Mouse (Mus musculus): ENCODE data around the gene 1700122O11Rik. TPM values are rescaled to one million over a fixed set of nuclear protein-coding genes. Genes with fewer than 3 reads are reported as not detected.

The 1700122O11Rik gene
- polyA plus RNA-seq, 1 experiment from 2014 or later, result not detected

GRCm38 (mm10) chr17:48031521-48032430, 6.3 kb downstream of the 1700122O11Rik start:
- no peaks in the 10 kb centered on the region; the same call in 1 of the 2 replicates for H3K4me1 ChIP-seq (ENCODE audit: control insufficient read depth, low read depth, low read length)
- H3K27ac ChIP-seq (ENCODE audit: low read length), result no peak overlapping the region
- H3K36me3 ChIP-seq (ENCODE audit: control insufficient read depth, insufficient read depth), result no peaks in the 10 kb centered on the region
- peak overlapping the region; percentile 61 for H3K4me2 ChIP-seq (ENCODE audit: low read depth, low read length)
- H3K4me3 ChIP-seq (ENCODE audit: low read depth, low read length), result peak overlapping the region; percentile 31
- WGBS (ENCODE audit: insufficient replicate concordance), result 11% methylated on average over 42 of the region's 42 CpGs
- H3K9me3 ChIP-seq (replicated peaks; ENCODE audit: control insufficient read depth, low read length), result no peaks in the 10 kb centered on the region
- peak; percentile 39 for ATAC-seq (ENCODE audit: low read depth)
- peak overlapping the region; percentile 37 for H3K9ac ChIP-seq (ENCODE audit: low read depth, low read length)
- H3K27me3 ChIP-seq (ENCODE audit: control insufficient read depth, insufficient read depth, low read depth, low read length), result peaks cover 7% of the 10 kb centered on the region

DNA sequence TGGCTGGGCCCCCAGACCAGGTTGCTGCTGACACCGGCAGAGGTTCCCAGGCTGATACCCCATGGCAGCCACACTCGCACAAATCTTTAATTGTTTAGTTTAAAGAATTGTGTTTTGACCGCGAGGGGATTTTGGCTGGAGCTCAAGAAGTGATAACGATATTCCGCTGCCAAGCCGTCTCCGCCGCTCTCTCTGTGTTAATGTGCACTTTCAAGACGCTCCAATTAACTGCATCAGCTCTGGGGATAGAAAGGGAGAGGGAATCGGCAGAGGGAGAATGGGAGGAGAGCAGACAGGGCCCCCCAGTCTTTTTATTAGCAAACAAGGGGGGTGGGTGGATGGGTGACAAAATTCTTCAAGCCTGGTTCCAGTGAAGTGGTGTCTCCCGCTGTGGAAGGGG, 8.9 kb downstream of the 1700122O11Rik start:
- Histone ChIP-seq H3K4me2 (ENCODE audit: low read depth, low read length) (no peak overlapping the region), H3K9me3 (replicated peaks; ENCODE audit: control insufficient read depth, low read length) (no peaks in the 10 kb centered on the region), H3K27ac (ENCODE audit: low read length) (no peak overlapping the region), H3K4me3 (ENCODE audit: low read depth, low read length) (no peak overlapping the region), H3K9ac (ENCODE audit: low read depth, low read length) (no peak overlapping the region), H3K27me3 (ENCODE audit: control insufficient read depth, insufficient read depth, low read depth, low read length) (peaks cover 7% of the 10 kb centered on the region), H3K4me1 (ENCODE audit: control insufficient read depth, low read depth, low read length) (no peaks in the 10 kb centered on the region; the same call in 1 of the 2 replicates), H3K36me3 (ENCODE audit: control insufficient read depth, insufficient read depth) (no peaks in the 10 kb centered on the region)
- no peak for ATAC-seq (ENCODE audit: low read depth)
- 44% methylated on average over 12 of the region's 12 CpGs for WGBS (ENCODE audit: insufficient replicate concordance)

GRCm38 (mm10) chr17:48028250-48028649, 9.8 kb downstream of the 1700122O11Rik start:
- no peak overlapping the region for H3K4me3 ChIP-seq (ENCODE audit: low read depth, low read length)
- ATAC-seq (ENCODE audit: low read depth), result no peak
- peaks cover 7% of the 10 kb centered on the region for H3K27me3 ChIP-seq (ENCODE audit: control insufficient read depth, insufficient read depth, low read depth, low read length)
- H3K9ac ChIP-seq (ENCODE audit: low read depth, low read length), result no peak overlapping the region
- H3K4me1 ChIP-seq (ENCODE audit: control insufficient read depth, low read depth, low read length), result peaks cover 2% of the 10 kb centered on the region
- H3K36me3 ChIP-seq (ENCODE audit: control insufficient read depth, insufficient read depth), result no peaks in the 10 kb centered on the region
- H3K9me3 ChIP-seq (replicated peaks; ENCODE audit: control insufficient read depth, low read length), result no peaks in the 10 kb centered on the region
- no peak overlapping the region; the same call in 1 of the 2 replicates for H3K27ac ChIP-seq (ENCODE audit: low read length)
- no peak overlapping the region for H3K4me2 ChIP-seq (ENCODE audit: low read depth, low read length)
- 76% methylated on average over 5 of the region's 5 CpGs for WGBS (ENCODE audit: insufficient replicate concordance)

GRCm38 (mm10) chr17:48027677-48028076, 10.4 kb downstream of the 1700122O11Rik start:
- peak; percentile 56; the same call in 1 of the 2 replicates for ATAC-seq (ENCODE audit: low read depth)
- H3K4me1 ChIP-seq (ENCODE audit: control insufficient read depth, low read depth, low read length), result peaks cover 2% of the 10 kb centered on the region
- H3K4me2 ChIP-seq (ENCODE audit: low read depth, low read length), result no peak overlapping the region
- no peak overlapping the region for H3K9ac ChIP-seq (ENCODE audit: low read depth, low read length)
- WGBS (ENCODE audit: insufficient replicate concordance), result 54% methylated on average over 6 of the region's 6 CpGs
- H3K36me3 ChIP-seq (ENCODE audit: control insufficient read depth, insufficient read depth), result no peaks in the 10 kb centered on the region
- peaks cover 7% of the 10 kb centered on the region for H3K27me3 ChIP-seq (ENCODE audit: control insufficient read depth, insufficient read depth, low read depth, low read length)
- no peaks in the 10 kb centered on the region for H3K9me3 ChIP-seq (replicated peaks; ENCODE audit: control insufficient read depth, low read length)
- H3K27ac ChIP-seq (ENCODE audit: low read length), result no peak overlapping the region
- H3K4me3 ChIP-seq (ENCODE audit: low read depth, low read length), result no peak overlapping the region

- H3K9me3 ChIP-seq (replicated peaks; ENCODE audit: control insufficient read depth, low read length), result no peaks in the 10 kb centered on the region
- H3K36me3 ChIP-seq (ENCODE audit: control insufficient read depth, insufficient read depth), result no peaks in the 10 kb centered on the region
Observed at GRCm38 (mm10) chr17:48027019-48027418, 11.1 kb downstream of the 1700122O11Rik start.

DNA sequence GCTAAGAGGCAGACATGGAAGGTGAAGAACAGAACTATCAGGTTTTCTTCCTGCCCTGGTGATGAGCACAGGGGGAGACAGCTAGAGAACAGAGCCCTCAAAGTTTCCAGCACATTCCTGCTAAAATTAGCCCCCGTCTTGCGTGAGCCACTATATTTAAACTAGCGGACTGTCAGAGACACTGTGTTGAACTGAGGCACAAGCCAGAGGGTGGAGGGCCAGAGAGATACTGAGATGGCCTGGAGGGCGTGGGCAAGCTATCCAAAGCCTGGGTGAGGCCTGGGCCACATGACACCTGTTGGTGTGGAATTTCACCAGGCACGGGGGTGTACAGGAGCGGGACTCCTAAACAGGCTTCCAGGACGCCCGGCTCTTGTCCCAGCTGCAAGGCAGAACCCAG, 14.0 kb downstream of the 1700122O11Rik start:
- no peak for ATAC-seq (ENCODE audit: low read depth)
- Histone ChIP-seq H3K36me3 (ENCODE audit: control insufficient read depth, insufficient read depth) (no peaks in the 10 kb centered on the region), H3K4me2 (ENCODE audit: low read depth, low read length) (no peak overlapping the region), H3K9ac (ENCODE audit: low read depth, low read length) (no peak overlapping the region), H3K4me1 (ENCODE audit: control insufficient read depth, low read depth, low read length) (peaks cover 2% of the 10 kb centered on the region), H3K9me3 (replicated peaks; ENCODE audit: control insufficient read depth, low read length) (no peaks in the 10 kb centered on the region), H3K27ac (ENCODE audit: low read length) (no peak overlapping the region), H3K27me3 (ENCODE audit: control insufficient read depth, insufficient read depth, low read depth, low read length) (no peaks in the 10 kb centered on the region), H3K4me3 (ENCODE audit: low read depth, low read length) (no peak overlapping the region)
- WGBS (ENCODE audit: insufficient replicate concordance), result 76% methylated on average over 8 of the region's 8 CpGs

More at GRCm38 (mm10) chr17:48027019-48027418, 11.1 kb downstream of the 1700122O11Rik start:
- Histone ChIP-seq H3K4me3 (ENCODE audit: low read depth, low read length) (no peak overlapping the region), H3K27me3 (ENCODE audit: control insufficient read depth, insufficient read depth, low read depth, low read length) (peaks cover 7% of the 10 kb centered on the region), H3K9ac (ENCODE audit: low read depth, low read length) (no peak overlapping the region), H3K4me1 (ENCODE audit: control insufficient read depth, low read depth, low read length) (peaks cover 2% of the 10 kb centered on the region), H3K27ac (ENCODE audit: low read length) (no peak overlapping the region), H3K4me2 (ENCODE audit: low read depth, low read length) (no peak overlapping the region)
- ATAC-seq (ENCODE audit: low read depth), result no peak
- 69% methylated on average over 5 of the region's 5 CpGs for WGBS (ENCODE audit: insufficient replicate concordance)

DNA sequence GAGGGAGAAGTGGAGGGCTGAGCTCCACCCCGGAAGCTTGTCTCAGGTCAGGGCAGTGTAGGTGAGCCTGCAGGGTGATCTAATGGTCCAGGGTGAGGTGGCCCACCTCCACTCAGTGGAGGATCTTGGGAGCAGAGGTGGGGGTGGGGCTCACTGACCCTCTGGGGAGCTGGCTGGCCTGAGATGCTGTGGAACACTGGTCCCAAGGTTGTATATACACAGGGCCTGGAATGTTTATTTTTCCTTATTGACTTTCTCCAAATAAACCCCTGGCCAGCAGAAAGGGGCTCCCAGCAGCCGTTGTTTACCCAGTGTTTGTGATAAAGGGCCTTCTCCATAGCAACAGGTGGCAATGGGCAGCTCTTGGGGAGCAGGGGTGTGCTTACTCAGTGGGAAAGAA, 18.5 kb downstream of the 1700122O11Rik start:
- Histone ChIP-seq H3K4me1 (ENCODE audit: control insufficient read depth, low read depth, low read length) (peaks cover 2% of the 10 kb centered on the region), H3K4me3 (ENCODE audit: low read depth, low read length) (no peak overlapping the region), H3K4me2 (ENCODE audit: low read depth, low read length) (no peak overlapping the region), H3K27me3 (ENCODE audit: control insufficient read depth, insufficient read depth, low read depth, low read length) (no peaks in the 10 kb centered on the region), H3K9me3 (replicated peaks; ENCODE audit: control insufficient read depth, low read length) (no peaks in the 10 kb centered on the region), H3K9ac (ENCODE audit: low read depth, low read length) (no peak overlapping the region), H3K27ac (ENCODE audit: low read length) (no peak overlapping the region; the same call in 1 of the 2 replicates), H3K36me3 (ENCODE audit: control insufficient read depth, insufficient read depth) (no peaks in the 10 kb centered on the region)
- WGBS (ENCODE audit: insufficient replicate concordance), result 27% methylated on average over 2 of the region's 2 CpGs
- peak; percentile 96 for ATAC-seq (ENCODE audit: low read depth)

DNA sequence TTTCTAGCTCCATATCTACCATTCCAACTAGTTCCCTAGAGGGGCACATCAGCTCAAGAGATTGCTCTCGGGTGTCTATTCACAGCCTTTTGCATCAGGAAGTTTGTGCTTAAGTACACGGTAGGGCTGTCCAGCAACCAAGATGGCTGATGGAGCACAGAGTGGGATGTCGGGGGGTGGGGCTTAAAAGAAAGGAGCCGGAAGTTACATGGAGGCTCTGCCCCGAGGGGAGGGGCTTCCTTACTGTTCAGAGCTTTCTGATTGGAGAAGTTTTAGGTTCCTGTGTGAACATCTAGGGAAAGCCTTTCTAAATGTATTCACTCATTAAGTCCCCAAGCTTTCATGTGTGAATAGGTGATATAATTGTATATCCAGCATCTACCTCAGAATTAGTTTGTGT, 21.5 kb downstream of the 1700122O11Rik start:
- no peak for ATAC-seq (ENCODE audit: low read depth)
- 50% methylated on average over 5 of the region's 5 CpGs for WGBS (ENCODE audit: insufficient replicate concordance)
- H3K27ac ChIP-seq (ENCODE audit: low read length), result no peak overlapping the region
- H3K9me3 ChIP-seq (replicated peaks; ENCODE audit: control insufficient read depth, low read length), result no peaks in the 10 kb centered on the region
- no peak overlapping the region for H3K4me3 ChIP-seq (ENCODE audit: low read depth, low read length)
- no peak overlapping the region for H3K4me2 ChIP-seq (ENCODE audit: low read depth, low read length)
- no peaks in the 10 kb centered on the region for H3K27me3 ChIP-seq (ENCODE audit: control insufficient read depth, insufficient read depth, low read depth, low read length)
- H3K36me3 ChIP-seq (ENCODE audit: control insufficient read depth, insufficient read depth), result no peaks in the 10 kb centered on the region
- no peaks in the 10 kb centered on the region for H3K4me1 ChIP-seq (ENCODE audit: control insufficient read depth, low read depth, low read length)
- no peak overlapping the region for H3K9ac ChIP-seq (ENCODE audit: low read depth, low read length)

- Histone ChIP-seq H3K27ac (ENCODE audit: low read length) (no peak overlapping the region), H3K4me1 (ENCODE audit: control insufficient read depth, low read depth, low read length) (peaks cover 6% of the 10 kb centered on the region), H3K9ac (ENCODE audit: low read depth, low read length) (no peak overlapping the region), H3K27me3 (ENCODE audit: control insufficient read depth, insufficient read depth, low read depth, low read length) (no peaks in the 10 kb centered on the region), H3K9me3 (replicated peaks; ENCODE audit: control insufficient read depth, low read length) (no peaks in the 10 kb centered on the region), H3K36me3 (ENCODE audit: control insufficient read depth, insufficient read depth) (no peaks in the 10 kb centered on the region), H3K4me3 (ENCODE audit: low read depth, low read length) (no peak overlapping the region), H3K4me2 (ENCODE audit: low read depth, low read length) (no peak overlapping the region)
- WGBS (ENCODE audit: insufficient replicate concordance), result 57% methylated on average over 10 of the region's 10 CpGs
- no peak for ATAC-seq (ENCODE audit: low read depth)
Observed at GRCm38 (mm10) chr17:48012561-48012960, 25.5 kb downstream of the 1700122O11Rik start.
